Mouse (Mus musculus) E14TG2a.4 (cell line): ENCODE results near the gene Rab8b.

Source experiments
- H3K27me3 ChIP-seq: 2 replicates; pipeline ENCODE4 v1.6.1; 2014; ENCODE audit warnings: low read length, control low read depth; ENCODE audit not compliant: insufficient read depth
- H3K36me3 ChIP-seq: 2 replicates; pipeline ENCODE4 v1.6.1; 2014; ENCODE audit warnings: low read length, control low read depth; ENCODE audit not compliant: insufficient read depth
- H3K4me1 ChIP-seq: replicated peaks from 2 replicates; pipeline ENCODE4 v1.6.1; 2014; ENCODE audit warnings: low read depth, low read length, control low read depth
- H3K4me3 ChIP-seq: replicated peaks from 2 replicates; pipeline ENCODE4 v1.5.1; 2014; ENCODE audit warnings: mild to moderate bottlenecking, low read length
- H3K9me3 ChIP-seq: 2 replicates; pipeline ENCODE4 v1.6.1; 2014; ENCODE audit warnings: low read length, control low read depth
- CTCF ChIP-seq: conservative IDR thresholded peaks from 2 replicates; pipeline ENCODE4 v1.5.1; 2014; ENCODE audit warnings: low read length
- NANOG ChIP-seq: IDR thresholded peaks from 2 replicates; pipeline ENCODE4 v1.6.1; 2014; ENCODE audit warnings: borderline replicate concordance, low read length, mixed read lengths
- POU5F1 ChIP-seq: IDR thresholded peaks from 2 replicates; pipeline ENCODE4 v1.6.1; 2014; ENCODE audit warnings: low read length, borderline replicate concordance

The Rab8b gene

GRCm38 (mm10) chr9:66884609-66885008 is 34.9 kb downstream of the Rab8b start:
- TF ChIP-seq CTCF (no peak), NANOG (no peak), POU5F1 (no peak)
- Histone ChIP-seq H3K4me1 (peaks cover 9% of the 10 kb centered on the region; the same call in 1 of the 2 replicates), H3K9me3 (no peaks in the 10 kb centered on the region), H3K27me3 (no peaks in the 10 kb centered on the region), H3K4me3 (no peak overlapping the region), H3K36me3 (no peaks in the 10 kb centered on the region)

DNA sequence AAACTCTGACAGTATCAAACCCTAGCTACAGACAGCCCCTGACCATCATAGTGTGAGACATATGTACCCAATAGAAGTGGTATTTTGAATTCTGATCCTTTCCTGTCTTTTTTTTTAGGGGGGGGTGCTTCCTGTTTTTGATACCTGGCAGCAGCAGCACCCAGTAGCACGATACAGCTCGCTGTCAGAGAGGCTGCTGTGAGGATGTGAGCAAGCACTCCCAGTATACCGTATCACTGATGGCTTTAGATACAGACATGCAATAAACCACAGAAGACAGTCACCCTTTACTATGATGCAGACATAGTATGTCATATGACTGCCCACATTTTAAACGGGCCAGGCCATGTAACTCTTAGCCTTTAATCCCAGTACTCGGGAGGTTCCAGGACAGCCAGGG is 36.0 kb downstream of the Rab8b start:
- H3K4me3 ChIP-seq = no peak overlapping the region
- no peaks in the 10 kb centered on the region for H3K36me3 ChIP-seq
- no peak for TF ChIP-seq CTCF
- no peak for TF ChIP-seq POU5F1
- TF ChIP-seq NANOG = no peak
- no peaks in the 10 kb centered on the region for H3K9me3 ChIP-seq
- no peaks in the 10 kb centered on the region for H3K27me3 ChIP-seq
- peaks cover 9% of the 10 kb centered on the region; the same call in 1 of the 2 replicates for H3K4me1 ChIP-seq

DNA sequence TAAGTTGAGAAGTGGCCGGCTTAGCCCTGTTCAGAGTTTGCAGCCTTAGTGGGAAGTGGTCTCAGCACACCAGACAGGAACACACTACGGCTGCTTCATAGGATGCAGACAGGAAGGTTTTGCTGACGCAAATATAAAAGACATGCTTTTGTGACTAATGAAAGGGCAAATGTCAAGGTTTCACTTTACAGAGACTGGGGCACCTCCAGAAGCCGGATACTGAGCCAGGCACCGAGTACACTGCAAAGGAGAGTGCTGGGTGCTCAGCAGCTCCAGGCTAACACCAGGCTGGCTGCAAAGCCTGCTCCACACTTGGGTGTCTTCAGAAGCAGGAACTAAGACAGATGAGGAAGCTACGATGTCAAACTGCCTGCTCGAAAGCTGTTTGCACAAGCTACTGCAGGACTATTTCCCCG is 37.1 kb downstream of the Rab8b start:
- H3K4me1 ChIP-seq = peaks cover 9% of the 10 kb centered on the region; the same call in 1 of the 2 replicates

GRCm38 (mm10) chr9:66881858-66882257 is 37.6 kb downstream of the Rab8b start:
- Histone ChIP-seq H3K36me3 (no peaks in the 10 kb centered on the region), H3K4me3 (no peak overlapping the region), H3K27me3 (no peaks in the 10 kb centered on the region), H3K9me3 (no peaks in the 10 kb centered on the region), H3K4me1 (peaks cover 4% of the 10 kb centered on the region; the same call in 1 of the 2 replicates)
- no peak for TF ChIP-seq POU5F1
- TF ChIP-seq NANOG = no peak
- no peak for TF ChIP-seq CTCF

More for the DNA sequence above, 37.1 kb downstream of the Rab8b start:
- no peak for TF ChIP-seq NANOG
- no peak for TF ChIP-seq CTCF
- TF ChIP-seq POU5F1 = no peak
- no peak overlapping the region for H3K4me3 ChIP-seq
- H3K9me3 ChIP-seq = no peaks in the 10 kb centered on the region
- no peaks in the 10 kb centered on the region for H3K27me3 ChIP-seq
- H3K36me3 ChIP-seq = no peaks in the 10 kb centered on the region

- H3K27me3 ChIP-seq = no peaks in the 10 kb centered on the region
- no peaks in the 10 kb centered on the region for H3K36me3 ChIP-seq
- H3K4me1 ChIP-seq = no peaks in the 10 kb centered on the region
- TF ChIP-seq CTCF (no peak), POU5F1 (no peak), NANOG (no peak)
- no peaks in the 10 kb centered on the region for H3K9me3 ChIP-seq
- no peak overlapping the region for H3K4me3 ChIP-seq
Measured at GRCm38 (mm10) chr9:66880752-66881151, 38.7 kb downstream of the Rab8b start.

- no peak overlapping the region for H3K4me3 ChIP-seq
- TF ChIP-seq CTCF = no peak
- no peak for TF ChIP-seq NANOG
- no peak for TF ChIP-seq POU5F1
- H3K36me3 ChIP-seq = no peaks in the 10 kb centered on the region
- H3K4me1 ChIP-seq = no peaks in the 10 kb centered on the region
- H3K9me3 ChIP-seq = no peaks in the 10 kb centered on the region
- H3K27me3 ChIP-seq = no peaks in the 10 kb centered on the region
Measured at GRCm38 (mm10) chr9:66879486-66879885, 40.0 kb downstream of the Rab8b start.

- TF ChIP-seq NANOG (no peak), CTCF (no peak), POU5F1 (no peak)
Measured at GRCm38 (mm10) chr9:66878899-66879298, 40.6 kb downstream of the Rab8b start.

DNA sequence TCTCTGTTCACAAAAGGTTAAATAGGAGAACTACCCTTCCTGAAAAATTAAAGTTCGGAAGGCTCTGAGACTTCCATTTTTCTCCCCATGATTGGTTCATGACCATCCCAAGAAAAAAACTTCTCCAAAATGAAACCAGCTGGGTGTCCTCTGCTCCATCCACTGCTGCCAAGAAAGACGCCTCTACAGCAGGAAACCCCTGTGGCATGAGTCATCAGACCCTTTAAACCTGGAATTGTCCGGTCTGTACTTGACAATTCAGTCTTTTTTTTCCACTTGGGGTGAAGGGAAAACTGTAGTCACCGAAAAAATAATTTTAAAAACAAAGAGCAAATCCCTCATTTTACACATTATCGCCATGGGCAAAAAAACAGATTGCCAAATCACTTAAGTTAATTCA is 42.9 kb downstream of the Rab8b start:
- H3K27me3 ChIP-seq = no peaks in the 10 kb centered on the region
- TF ChIP-seq CTCF (no peak), NANOG (no peak), POU5F1 (no peak)
- no peaks in the 10 kb centered on the region for H3K4me1 ChIP-seq
- H3K9me3 ChIP-seq = no peaks in the 10 kb centered on the region
- H3K4me3 ChIP-seq = no peak overlapping the region
- no peaks in the 10 kb centered on the region for H3K36me3 ChIP-seq

More at GRCm38 (mm10) chr9:66878899-66879298, 40.6 kb downstream of the Rab8b start:
- Histone ChIP-seq H3K36me3 (no peaks in the 10 kb centered on the region), H3K9me3 (no peaks in the 10 kb centered on the region), H3K27me3 (no peaks in the 10 kb centered on the region), H3K4me3 (no peak overlapping the region), H3K4me1 (no peaks in the 10 kb centered on the region)

DNA sequence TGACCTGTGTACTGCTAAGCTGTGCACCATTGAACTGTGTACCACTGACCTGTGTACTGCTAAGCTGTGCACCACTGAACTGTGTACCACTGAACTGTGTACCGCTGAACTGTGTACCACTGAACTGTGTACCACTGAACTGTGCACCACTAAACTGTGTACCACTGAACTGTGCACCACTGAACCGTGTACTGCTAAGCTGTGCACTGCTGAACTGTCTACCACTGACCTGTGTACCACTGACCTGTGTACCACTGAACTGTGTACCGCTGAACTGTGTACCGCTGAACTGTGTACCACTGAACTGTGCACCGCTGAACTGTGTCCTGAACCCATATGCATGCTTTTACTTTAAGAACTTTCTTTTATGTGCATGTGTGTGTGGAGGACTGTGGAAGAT is 45.2 kb downstream of the Rab8b start:
- no peak for TF ChIP-seq CTCF
- TF ChIP-seq NANOG = no peak
- TF ChIP-seq POU5F1 = no peak
- no peaks in the 10 kb centered on the region for H3K27me3 ChIP-seq
- no peaks in the 10 kb centered on the region for H3K9me3 ChIP-seq
- no peaks in the 10 kb centered on the region for H3K4me1 ChIP-seq
- H3K4me3 ChIP-seq = no peak overlapping the region
- H3K36me3 ChIP-seq = no peaks in the 10 kb centered on the region
